Mouse (Mus musculus): ENCODE measurements around the gene Gm9837. TPM values are rescaled to one million over a fixed set of nuclear protein-coding genes. Genes with fewer than 3 reads are reported as not detected.

The Gm9837 gene
- polyA plus RNA-seq, 1 experiment from 2014 or later: not detected

DNA sequence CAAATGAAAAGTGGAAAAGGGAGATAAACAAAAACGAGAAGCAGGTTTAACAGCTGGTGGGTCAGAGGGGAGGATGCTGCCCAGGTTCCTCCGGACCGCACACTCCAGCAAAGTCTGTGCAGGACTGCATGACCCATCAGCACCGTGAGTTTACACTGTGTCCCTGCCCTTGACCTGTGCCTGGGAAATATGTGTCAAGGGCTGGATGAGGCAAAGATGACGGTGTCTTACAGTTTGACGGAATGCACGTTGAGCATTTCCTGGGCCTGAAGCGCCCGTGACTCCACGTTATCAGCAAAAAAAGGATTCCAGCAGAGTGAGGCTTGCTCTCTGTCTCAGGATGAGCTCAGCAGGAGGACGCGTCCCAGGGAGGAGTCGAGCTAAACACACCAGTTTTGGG lies 24.7 kb downstream of the Gm9837 start:
- no peaks in the 10 kb centered on the region for H3K27me3 ChIP-seq (ENCODE audit: control insufficient read depth, insufficient read depth, low read length)
- no peak overlapping the region for H3K4me2 ChIP-seq (replicated peaks; ENCODE audit: low read depth, low read length)
- no peak for ATAC-seq (ENCODE audit: insufficient number of reproducible peaks, insufficient read depth, low FRiP score, low read depth)
- no peak overlapping the region for H3K4me3 ChIP-seq (ENCODE audit: low read depth, low read length)
- 58% methylated on average over 13 of the region's 13 CpGs for WGBS
- no peak overlapping the region for H3K9ac ChIP-seq (replicated peaks; ENCODE audit: low read depth, low read length)
- H3K4me1 ChIP-seq (ENCODE audit: control insufficient read depth, insufficient read depth, low read length): no peaks in the 10 kb centered on the region
- H3K27ac ChIP-seq (ENCODE audit: low read length): no peak overlapping the region
- H3K9me3 ChIP-seq (ENCODE audit: control insufficient read depth, low read depth, low read length): no peaks in the 10 kb centered on the region
- H3K36me3 ChIP-seq (ENCODE audit: control insufficient read depth, insufficient read depth, low read length): no peaks in the 10 kb centered on the region

DNA sequence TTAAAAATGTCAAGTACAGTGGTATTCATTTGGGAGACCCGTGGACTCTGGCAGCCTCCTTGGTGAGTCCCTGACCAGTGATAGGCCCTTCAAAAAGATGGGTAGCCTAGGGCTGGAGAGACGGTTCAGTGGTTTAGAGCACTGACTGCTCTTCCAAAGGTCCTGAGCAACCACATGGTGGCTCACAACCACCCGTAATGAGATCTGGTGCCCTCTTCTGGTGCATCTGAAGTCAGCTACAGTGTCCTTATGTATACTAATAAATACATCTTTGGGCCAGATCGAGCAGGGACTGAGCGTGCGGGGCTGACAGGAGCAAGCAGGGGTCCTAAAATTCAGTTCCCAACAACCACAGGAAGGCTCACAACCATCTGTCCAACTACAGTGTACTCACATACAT lies 26.4 kb downstream of the Gm9837 start:
- 24% methylated on average over 6 of the region's 6 CpGs for WGBS
- ATAC-seq (ENCODE audit: insufficient number of reproducible peaks, insufficient read depth, low FRiP score, low read depth): no peak
- Histone ChIP-seq H3K9ac (replicated peaks; ENCODE audit: low read depth, low read length) (no peak overlapping the region), H3K4me3 (ENCODE audit: low read depth, low read length) (no peak overlapping the region), H3K4me2 (replicated peaks; ENCODE audit: low read depth, low read length) (no peak overlapping the region), H3K4me1 (ENCODE audit: control insufficient read depth, insufficient read depth, low read length) (no peaks in the 10 kb centered on the region), H3K36me3 (ENCODE audit: control insufficient read depth, insufficient read depth, low read length) (no peaks in the 10 kb centered on the region), H3K9me3 (ENCODE audit: control insufficient read depth, low read depth, low read length) (no peaks in the 10 kb centered on the region), H3K27me3 (ENCODE audit: control insufficient read depth, insufficient read depth, low read length) (no peaks in the 10 kb centered on the region), H3K27ac (ENCODE audit: low read length) (no peak overlapping the region)

DNA sequence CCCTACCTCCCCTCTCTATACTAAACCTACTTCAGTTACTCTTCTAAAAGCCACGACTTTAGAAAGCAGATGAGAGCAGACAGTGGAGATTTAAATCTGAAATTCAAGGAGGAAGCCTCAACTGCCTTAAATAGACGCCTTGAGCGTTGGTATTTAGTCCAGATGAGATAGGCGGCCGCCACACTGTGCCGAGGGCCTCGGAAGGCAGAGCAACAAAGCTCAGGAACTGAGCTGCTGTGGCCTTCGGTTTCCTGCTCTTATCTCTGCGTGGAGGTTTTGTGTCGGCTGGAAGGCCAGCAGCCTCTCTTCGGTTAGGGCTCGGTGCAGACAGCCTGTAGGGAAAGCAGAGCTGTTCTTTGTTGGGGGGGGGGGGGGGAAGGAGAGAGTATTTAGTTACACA lies 28.4 kb downstream of the Gm9837 start:
- ATAC-seq (ENCODE audit: insufficient number of reproducible peaks, insufficient read depth, low FRiP score, low read depth): no peak
- no peak overlapping the region for H3K4me3 ChIP-seq (ENCODE audit: low read depth, low read length)
- 28% methylated on average over 12 of the region's 12 CpGs for WGBS
- H3K36me3 ChIP-seq (ENCODE audit: control insufficient read depth, insufficient read depth, low read length): no peaks in the 10 kb centered on the region
- H3K27me3 ChIP-seq (ENCODE audit: control insufficient read depth, insufficient read depth, low read length): no peaks in the 10 kb centered on the region
- H3K9ac ChIP-seq (replicated peaks; ENCODE audit: low read depth, low read length): no peak overlapping the region
- H3K4me2 ChIP-seq (replicated peaks; ENCODE audit: low read depth, low read length): no peak overlapping the region
- H3K4me1 ChIP-seq (ENCODE audit: control insufficient read depth, insufficient read depth, low read length): no peaks in the 10 kb centered on the region
- H3K9me3 ChIP-seq (ENCODE audit: control insufficient read depth, low read depth, low read length): no peaks in the 10 kb centered on the region
- no peak overlapping the region for H3K27ac ChIP-seq (ENCODE audit: low read length)

DNA sequence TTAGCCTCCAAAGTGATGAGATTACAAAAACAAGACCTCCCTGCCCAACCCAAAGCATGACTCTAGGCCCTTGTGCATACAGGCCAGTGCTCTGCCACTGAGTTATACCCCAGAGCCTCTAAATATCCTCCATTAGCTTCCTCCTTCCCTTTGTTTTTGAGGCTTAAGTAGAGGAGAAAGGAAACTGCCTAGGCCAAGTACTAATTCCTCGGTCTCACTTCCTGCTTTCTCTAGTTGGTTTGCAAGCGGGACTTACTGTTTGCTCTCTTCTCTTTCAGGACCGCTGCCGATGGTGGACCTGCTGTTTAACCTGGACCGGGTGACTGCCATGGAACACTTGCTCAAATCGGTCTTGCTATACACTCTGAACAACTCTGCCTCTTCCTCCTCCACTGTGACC lies 33.9 kb downstream of the Gm9837 start:
- Histone ChIP-seq H3K27ac (ENCODE audit: low read length) (no peak overlapping the region), H3K9me3 (ENCODE audit: control insufficient read depth, low read depth, low read length) (no peaks in the 10 kb centered on the region), H3K4me1 (ENCODE audit: control insufficient read depth, insufficient read depth, low read length) (0 out of 2 replicates have a peak, but pooled peaks cover 4% of the 10 kb centered on the region), H3K4me3 (ENCODE audit: low read depth, low read length) (no peak overlapping the region), H3K27me3 (ENCODE audit: control insufficient read depth, insufficient read depth, low read length) (no peaks in the 10 kb centered on the region), H3K4me2 (replicated peaks; ENCODE audit: low read depth, low read length) (no peak overlapping the region), H3K36me3 (ENCODE audit: control insufficient read depth, insufficient read depth, low read length) (no peaks in the 10 kb centered on the region), H3K9ac (replicated peaks; ENCODE audit: low read depth, low read length) (no peak overlapping the region)
- no peak for ATAC-seq (ENCODE audit: insufficient number of reproducible peaks, insufficient read depth, low FRiP score, low read depth)
- 86% methylated on average over 6 of the region's 6 CpGs for WGBS

DNA sequence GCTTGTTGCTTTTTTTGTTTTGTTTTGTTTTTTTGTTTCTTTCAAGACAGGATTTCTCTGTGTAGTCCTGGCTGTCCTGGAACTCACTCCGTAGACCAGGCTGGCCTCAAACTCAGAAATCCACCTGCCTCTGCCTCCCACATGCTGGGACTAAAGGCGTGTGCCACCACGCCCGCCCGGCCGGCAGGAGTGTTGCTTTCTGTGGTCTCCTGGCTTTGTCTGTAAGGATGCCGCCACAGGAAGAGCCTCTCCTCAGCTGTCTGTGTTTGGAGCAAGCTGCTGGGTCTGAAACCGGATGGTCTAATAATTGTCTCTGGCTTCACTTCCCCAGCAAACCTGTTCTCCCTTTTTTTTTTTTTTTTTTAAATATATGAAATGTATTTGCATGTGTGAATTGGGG lies 34.8 kb downstream of the Gm9837 start:
- H3K4me1 ChIP-seq (ENCODE audit: control insufficient read depth, insufficient read depth, low read length): 0 out of 2 replicates have a peak, but pooled peaks cover 5% of the 10 kb centered on the region
- no peaks in the 10 kb centered on the region for H3K9me3 ChIP-seq (ENCODE audit: control insufficient read depth, low read depth, low read length)
- H3K36me3 ChIP-seq (ENCODE audit: control insufficient read depth, insufficient read depth, low read length): no peaks in the 10 kb centered on the region
- no peak overlapping the region for H3K9ac ChIP-seq (replicated peaks; ENCODE audit: low read depth, low read length)
- no peak overlapping the region for H3K4me3 ChIP-seq (ENCODE audit: low read depth, low read length)
- ATAC-seq (ENCODE audit: insufficient number of reproducible peaks, insufficient read depth, low FRiP score, low read depth): no peak
- WGBS: 86% methylated on average over 8 of the region's 8 CpGs
- H3K4me2 ChIP-seq (replicated peaks; ENCODE audit: low read depth, low read length): no peak overlapping the region
- no peaks in the 10 kb centered on the region for H3K27me3 ChIP-seq (ENCODE audit: control insufficient read depth, insufficient read depth, low read length)
- no peak overlapping the region for H3K27ac ChIP-seq (ENCODE audit: low read length)

DNA sequence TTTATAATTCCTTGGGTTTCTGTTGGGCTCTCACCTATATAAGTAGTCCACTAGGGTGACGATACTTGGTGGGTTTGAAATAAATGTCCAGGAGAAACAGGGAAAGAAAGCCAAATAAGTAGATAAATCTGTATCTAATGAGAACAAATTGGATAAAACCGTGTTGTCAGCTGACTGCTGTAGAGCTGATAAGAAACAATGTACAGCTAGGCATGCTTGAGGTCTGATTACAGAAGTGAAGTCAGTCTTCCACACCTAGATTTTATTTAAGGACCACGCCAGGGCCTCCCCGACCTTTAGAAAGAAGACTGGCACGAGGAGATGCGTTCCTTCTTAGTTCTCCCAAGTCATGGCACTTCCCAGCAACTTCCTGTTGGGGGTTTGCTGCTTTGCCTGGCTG lies 37.2 kb downstream of the Gm9837 start:
- Histone ChIP-seq H3K9me3 (ENCODE audit: control insufficient read depth, low read depth, low read length) (no peaks in the 10 kb centered on the region), H3K9ac (replicated peaks; ENCODE audit: low read depth, low read length) (no peak overlapping the region), H3K27ac (ENCODE audit: low read length) (no peak overlapping the region), H3K4me1 (ENCODE audit: control insufficient read depth, insufficient read depth, low read length) (peaks cover 10% of the 10 kb centered on the region), H3K4me3 (ENCODE audit: low read depth, low read length) (no peak overlapping the region), H3K4me2 (replicated peaks; ENCODE audit: low read depth, low read length) (no peak overlapping the region), H3K36me3 (ENCODE audit: control insufficient read depth, insufficient read depth, low read length) (peaks cover 5% of the 10 kb centered on the region; the same call in 1 of the 2 replicates), H3K27me3 (ENCODE audit: control insufficient read depth, insufficient read depth, low read length) (no peaks in the 10 kb centered on the region)
- 60% methylated on average over 6 of the region's 6 CpGs for WGBS
- no peak for ATAC-seq (ENCODE audit: insufficient number of reproducible peaks, insufficient read depth, low FRiP score, low read depth)

DNA sequence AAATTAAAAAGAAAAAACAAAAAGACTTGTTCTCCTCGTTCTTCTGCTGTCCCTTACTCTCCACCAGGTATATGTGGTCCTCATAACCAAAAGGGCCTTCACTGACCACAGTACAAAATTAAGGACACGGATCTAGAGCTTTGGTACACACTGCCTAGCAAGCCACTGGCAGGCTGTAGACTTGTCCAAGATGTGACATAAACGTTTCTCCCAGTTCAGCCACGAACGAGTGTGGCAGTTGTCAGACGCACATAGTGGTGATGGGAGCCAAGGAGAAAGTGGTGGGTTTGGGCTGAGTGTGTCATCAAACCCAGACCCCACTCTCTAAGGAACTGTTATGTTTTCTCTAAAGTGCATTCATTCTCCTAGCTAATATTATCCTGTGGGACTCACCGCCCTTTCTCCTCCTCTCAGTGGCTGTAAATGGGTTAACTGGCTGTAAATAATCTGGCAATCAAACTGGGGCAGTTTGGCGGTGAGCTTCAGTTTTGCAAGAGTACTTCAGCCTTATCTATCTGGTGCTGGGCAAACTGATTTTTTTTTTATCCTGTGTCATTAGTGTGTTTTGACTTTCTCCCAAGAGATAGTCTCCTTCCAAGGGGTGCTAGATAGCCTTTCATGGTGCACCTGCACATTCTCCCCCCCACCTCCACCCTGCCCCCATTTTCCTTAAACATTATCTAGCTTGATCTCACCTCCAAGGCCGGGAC lies 38.8 kb downstream of the Gm9837 start:
- Histone ChIP-seq H3K9me3 (ENCODE audit: control insufficient read depth, low read depth, low read length) (no peaks in the 10 kb centered on the region), H3K4me3 (ENCODE audit: low read depth, low read length) (peak overlapping the region; percentile 89), H3K36me3 (ENCODE audit: control insufficient read depth, insufficient read depth, low read length) (peaks cover 5% of the 10 kb centered on the region; the same call in 1 of the 2 replicates), H3K4me1 (ENCODE audit: control insufficient read depth, insufficient read depth, low read length) (peaks cover 10% of the 10 kb centered on the region), H3K27ac (ENCODE audit: low read length) (peak overlapping the region; percentile 48; the same call in 1 of the 2 replicates), H3K27me3 (ENCODE audit: control insufficient read depth, insufficient read depth, low read length) (no peaks in the 10 kb centered on the region), H3K9ac (replicated peaks; ENCODE audit: low read depth, low read length) (no peak overlapping the region; the same call in 1 of the 2 replicates), H3K4me2 (replicated peaks; ENCODE audit: low read depth, low read length) (peak overlapping the region; percentile 50)
- peak; percentile 39 for ATAC-seq (ENCODE audit: insufficient number of reproducible peaks, insufficient read depth, low FRiP score, low read depth)
- 13% methylated on average over 9 of the region's 9 CpGs for WGBS

DNA sequence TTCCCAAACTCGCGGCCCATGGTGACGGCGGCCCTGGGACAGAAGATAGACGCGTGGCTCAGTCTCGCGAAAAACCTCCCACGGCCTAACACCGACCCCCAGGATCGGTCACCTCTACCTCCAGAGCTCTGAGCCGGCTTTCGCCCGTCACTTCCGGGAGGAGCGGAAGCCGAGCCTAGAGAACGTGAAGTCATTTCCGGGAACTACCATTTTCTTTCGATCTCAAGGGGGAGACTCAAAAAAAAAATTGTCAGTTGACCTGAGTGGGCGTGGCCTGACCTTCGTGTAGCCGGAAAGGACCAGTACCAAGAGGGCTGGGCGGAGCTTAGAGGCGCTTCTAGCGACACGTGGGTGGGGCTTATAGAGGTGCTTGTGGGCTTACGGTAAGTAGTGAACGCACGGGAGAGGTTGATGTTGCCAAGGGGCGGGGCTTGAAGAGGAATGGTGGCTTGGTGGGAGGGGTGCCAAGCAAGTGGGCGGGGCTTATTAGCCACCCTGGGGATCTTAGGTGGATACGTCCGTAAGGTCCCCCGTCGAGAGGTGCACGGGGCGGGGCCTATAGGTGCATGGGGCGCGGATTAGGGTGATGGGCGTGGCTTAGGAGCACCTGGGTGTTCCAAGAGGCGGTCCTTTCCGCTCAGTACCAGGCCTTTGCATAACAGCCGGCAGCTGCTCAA lies 39.5 kb downstream of the Gm9837 start, which contains the start of the genes Uqcrq and Gdf9:
Uqcrq (minus strand) TSS at position 162 of the 677 bp plus-strand sequence.
Gdf9 (plus strand) TSS at position 354 of the 677 bp plus-strand sequence.
- no peaks in the 10 kb centered on the region for H3K9me3 ChIP-seq (ENCODE audit: control insufficient read depth, low read depth, low read length)
- H3K4me3 ChIP-seq (ENCODE audit: low read depth, low read length): peak within 1 kb of the TSS; percentile 89
- H3K9ac ChIP-seq (replicated peaks; ENCODE audit: low read depth, low read length): peak within 1 kb of the TSS; percentile 79
- WGBS: under 1% methylated on average over 44 of the region's 44 CpGs
- peak within 1 kb of the TSS; percentile 62; the same call in 1 of the 2 replicates for H3K27ac ChIP-seq (ENCODE audit: low read length)
- peak; percentile 95 for ATAC-seq (ENCODE audit: insufficient number of reproducible peaks, insufficient read depth, low FRiP score, low read depth)
- peaks cover 5% of the 10 kb centered on the region; the same call in 1 of the 2 replicates for H3K36me3 ChIP-seq (ENCODE audit: control insufficient read depth, insufficient read depth, low read length)
- peak within 1 kb of the TSS; percentile 74 for H3K4me2 ChIP-seq (replicated peaks; ENCODE audit: low read depth, low read length)
- peaks cover 10% of the 10 kb centered on the region for H3K4me1 ChIP-seq (ENCODE audit: control insufficient read depth, insufficient read depth, low read length)
- H3K27me3 ChIP-seq (ENCODE audit: control insufficient read depth, insufficient read depth, low read length): no peaks in the 10 kb centered on the region
